Mouse (Mus musculus) limb, embryonic 14.5 days (tissue): ENCODE data around the gene Trip11. TPM values are rescaled to one million over a fixed set of nuclear protein-coding genes. Genes with fewer than 3 reads are reported as not detected.

Source experiments
- ATAC-seq: fragments of 200-750 bp; cut with Nextera tagmentation; 2 replicates; pipeline ENCODE4 v1.8.0; 2017; ENCODE audit warnings: low read depth, moderate number of reproducible peaks, moderate TSS enrichment; ENCODE audit not compliant: low FRiP score
- DNase-seq: peaks from one replicate; pipeline ENCODE4 v3.0.0-alpha.2; 2015; ENCODE audit warnings: low spot score
- H3K27ac ChIP-seq: fragments of 300-500 bp; sonication (generic); replicated peaks from 2 replicates; pipeline ENCODE4 v1.5.1; 2014; ENCODE audit warnings: low read depth, mild to moderate bottlenecking, low read length, moderate library complexity, mixed read lengths
- H3K27me3 ChIP-seq: fragments of 300-500 bp; sonication (generic); 2 replicates; pipeline ENCODE4 v1.6.1; 2014; ENCODE audit warnings: low read length, mixed read lengths; ENCODE audit not compliant: control insufficient read depth, insufficient read depth
- H3K36me3 ChIP-seq: fragments of 300-500 bp; sonication (generic); 2 replicates; pipeline ENCODE4 v1.6.1; 2014; ENCODE audit warnings: mild to moderate bottlenecking, low read length, moderate library complexity, mixed read lengths; ENCODE audit not compliant: control insufficient read depth, insufficient read depth
- H3K4me1 ChIP-seq: fragments of 300-500 bp; sonication (generic); 2 replicates; pipeline ENCODE4 v1.6.1; 2014; ENCODE audit warnings: antibody characterized with exemption, low read length, mixed read lengths; ENCODE audit not compliant: control insufficient read depth, insufficient read depth
- H3K4me2 ChIP-seq: fragments of 300-500 bp; sonication (generic); replicated peaks from 2 replicates; pipeline ENCODE4 v1.6.1; 2014; ENCODE audit warnings: low read depth, mild to moderate bottlenecking, low read length, moderate library complexity; ENCODE audit not compliant: severe bottlenecking
- H3K4me3 ChIP-seq: fragments of 300-500 bp; sonication (generic); replicated peaks from 2 replicates; pipeline ENCODE4 v1.5.1; 2014; ENCODE audit warnings: low read length
- H3K9ac ChIP-seq: fragments of 300-500 bp; sonication (generic); 2 replicates; pipeline ENCODE4 v1.6.1; 2014; ENCODE audit warnings: mild to moderate bottlenecking, low read depth, low read length, moderate library complexity; ENCODE audit not compliant: severe bottlenecking
- H3K9me3 ChIP-seq: fragments of 300-500 bp; sonication (generic); 2 replicates; pipeline ENCODE4 v1.6.1; 2016; ENCODE audit warnings: low read length; ENCODE audit not compliant: control insufficient read depth
- POLR2A ChIP-seq: fragments of 200-500 bp; IDR thresholded peaks from 2 replicates; pipeline ENCODE4 v1.8.0; 2012; ENCODE audit warnings: inconsistent platforms, mild to moderate bottlenecking, moderate library complexity, borderline replicate concordance; ENCODE audit not compliant: insufficient read depth, insufficient read length; ENCODE audit errors: extremely low read depth
- WGBS: fragments of 180-500 bp; shearing (Covaris S2); extraction: QIAGEN DNeasy Blood & Tissue Kit; methylation state at CpG from one replicate; pipeline ENCODE4 v1.1.7; 2014; 5-methylcytosine and 5-hydroxymethylcytosine counted together
- polyA plus RNA-seq, 2 experiments: library from polyadenylated mRNA; depleted of rRNA in 1 of 2; stranded (reverse) in 1 of 2; unstranded in 1 of 2; fragments of >200 nt; fragmentation: Nextera tagmentation in 1 of 2; extraction: Ambion mirVana in 1 of 2; gene quantifications; 2 replicates each; pipeline versions ENCODE4 v1.2.1 to v1.2.3; 2012 to 2014

Gene Trip11
- polyA plus RNA-seq, 2 experiments, result 10.5 to 24.4 TPM

DNA sequence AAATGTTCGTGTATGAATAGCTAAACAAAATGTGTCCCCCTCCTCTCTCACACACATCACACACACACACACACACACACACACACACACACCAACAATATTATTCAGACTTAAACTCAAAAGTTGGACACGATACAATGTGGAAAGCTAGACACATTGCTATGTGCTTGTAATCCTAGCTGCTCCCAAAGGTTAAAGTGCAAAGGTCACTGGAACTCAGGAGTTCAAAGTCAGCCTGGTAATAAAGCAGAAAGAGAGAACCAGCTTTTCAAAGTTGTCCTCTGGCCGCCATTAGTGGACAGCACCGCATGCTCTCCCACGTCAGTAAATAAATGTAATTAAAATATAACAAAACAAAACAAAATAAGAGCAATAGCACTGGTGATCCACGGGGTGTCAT is 97.3 kb downstream of the Trip11 start:
- no peak for ATAC-seq

DNA sequence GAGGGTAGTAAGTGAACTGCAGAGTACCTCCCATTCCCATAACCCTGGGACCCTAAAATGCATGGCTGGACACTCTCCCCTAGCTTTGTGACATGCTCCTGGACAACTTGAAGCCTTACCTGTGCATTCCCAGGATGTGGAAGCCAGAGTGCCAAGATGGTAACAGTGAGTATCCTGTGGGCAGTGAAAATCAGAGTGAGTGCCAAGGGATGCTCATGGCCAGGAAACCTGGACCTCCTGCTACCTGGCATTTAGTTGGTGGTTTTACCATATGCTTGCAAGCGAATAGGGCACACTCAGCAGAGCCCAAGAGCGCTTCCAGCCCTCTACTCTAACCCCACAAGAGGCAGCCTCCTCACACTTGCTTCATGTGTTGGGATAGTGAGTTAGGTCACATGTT is 98.6 kb downstream of the Trip11 start:
- H3K4me1 ChIP-seq, result peaks cover 23% of the 10 kb centered on the region
- TF ChIP-seq POLR2A, result no peak
- no peak overlapping the region for H3K4me2 ChIP-seq
- H3K4me3 ChIP-seq, result no peak overlapping the region
- DNase-seq, result no peak
- H3K27me3 ChIP-seq, result no peaks in the 10 kb centered on the region
- H3K36me3 ChIP-seq, result peaks cover 15% of the 10 kb centered on the region
- no peak overlapping the region for H3K27ac ChIP-seq
- no peak for ATAC-seq
- no peak overlapping the region for H3K9ac ChIP-seq
- WGBS, result 84% methylated on average over 2 of the region's 2 CpGs
- no peaks in the 10 kb centered on the region for H3K9me3 ChIP-seq

More for the DNA sequence above, 97.3 kb downstream of the Trip11 start:
- H3K36me3 ChIP-seq, result peaks cover 5% of the 10 kb centered on the region; the same call in 1 of the 2 replicates
- DNase-seq, result no peak
- no peak for TF ChIP-seq POLR2A
- H3K4me3 ChIP-seq, result no peak overlapping the region
- no peak overlapping the region for H3K27ac ChIP-seq
- H3K27me3 ChIP-seq, result no peaks in the 10 kb centered on the region
- 72% methylated on average over 6 of the region's 6 CpGs for WGBS
- peaks cover 26% of the 10 kb centered on the region for H3K4me1 ChIP-seq
- H3K9ac ChIP-seq, result no peak overlapping the region
- H3K4me2 ChIP-seq, result no peak overlapping the region
- H3K9me3 ChIP-seq, result no peaks in the 10 kb centered on the region

DNA sequence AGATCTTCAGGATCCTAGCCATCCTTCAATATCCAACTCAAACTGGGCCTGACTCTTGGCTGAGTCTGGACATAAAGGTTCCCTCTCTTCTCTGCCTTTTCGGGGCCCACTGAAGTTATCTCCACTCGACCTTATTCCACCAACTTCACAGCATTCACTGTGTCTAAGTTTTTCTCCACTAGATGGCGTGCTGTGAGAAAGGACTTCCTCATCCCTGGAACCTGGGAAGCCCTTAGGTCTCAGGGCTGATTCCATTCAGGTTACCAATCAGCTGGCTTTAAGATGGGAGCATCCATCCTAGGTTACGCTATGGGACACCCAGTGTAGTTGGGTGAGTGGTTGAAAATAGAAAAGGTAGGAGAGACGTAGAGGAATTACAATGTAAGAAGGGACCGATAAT is 101.9 kb downstream of the Trip11 start:
- Histone ChIP-seq H3K4me1 (peaks cover 5% of the 10 kb centered on the region; the same call in 1 of the 2 replicates), H3K9ac (no peak overlapping the region), H3K27me3 (no peaks in the 10 kb centered on the region), H3K4me2 (no peak overlapping the region), H3K36me3 (peaks cover 15% of the 10 kb centered on the region), H3K27ac (no peak overlapping the region), H3K4me3 (no peak overlapping the region), H3K9me3 (no peaks in the 10 kb centered on the region)
- no peak for TF ChIP-seq POLR2A
- 68% methylated on average over 6 of the region's 6 CpGs for WGBS
- no peak for ATAC-seq
- DNase-seq, result no peak

DNA sequence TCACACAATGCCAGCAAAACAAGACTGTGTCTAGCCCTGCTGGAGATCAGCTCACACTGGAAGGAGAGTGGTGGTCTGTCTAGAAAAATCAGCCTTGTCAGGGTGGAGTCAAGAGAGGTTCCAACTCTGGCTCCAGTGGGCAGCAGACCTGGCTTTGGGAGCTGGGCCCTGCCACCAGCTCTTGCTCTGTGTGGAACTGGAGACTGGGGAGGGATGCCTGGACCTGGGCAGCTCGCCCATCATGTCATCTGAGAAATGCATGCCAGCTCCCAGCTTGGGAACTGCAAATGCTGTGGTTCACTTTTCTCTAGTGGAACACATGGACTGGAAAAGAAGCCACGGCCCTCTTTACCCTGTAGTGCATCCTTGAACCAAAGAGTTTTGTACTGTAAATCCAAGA is 102.6 kb downstream of the Trip11 start:
- no peak for TF ChIP-seq POLR2A
- ATAC-seq, result no peak
- H3K9ac ChIP-seq, result no peak overlapping the region
- DNase-seq, result no peak
- peaks cover 15% of the 10 kb centered on the region for H3K36me3 ChIP-seq
- H3K27me3 ChIP-seq, result no peaks in the 10 kb centered on the region
- no peak overlapping the region for H3K27ac ChIP-seq
- WGBS, result 70% methylated on average over 2 of the region's 2 CpGs
- H3K4me2 ChIP-seq, result no peak overlapping the region
- H3K9me3 ChIP-seq, result no peaks in the 10 kb centered on the region
- H3K4me3 ChIP-seq, result no peak overlapping the region
- no peaks in the 10 kb centered on the region for H3K4me1 ChIP-seq

DNA sequence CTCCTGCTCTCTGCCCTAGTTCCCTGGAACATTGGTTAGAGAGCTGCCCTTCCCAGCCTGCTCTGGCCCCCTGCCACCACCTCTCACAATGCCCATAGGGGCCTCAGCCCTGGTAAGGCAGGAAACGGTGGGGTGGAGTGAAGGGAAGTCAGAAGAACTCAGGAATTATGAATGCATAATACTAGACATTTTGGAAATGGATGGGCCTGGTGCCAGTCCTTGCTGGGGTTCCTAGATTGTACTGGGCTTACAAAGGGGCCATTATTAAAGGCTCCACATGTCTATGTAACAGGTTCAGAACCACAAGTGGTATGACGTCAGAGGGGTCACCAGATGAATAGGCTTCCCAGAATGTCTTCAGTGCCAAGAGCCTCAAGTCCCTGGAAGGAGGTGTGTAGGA is 105.7 kb downstream of the Trip11 start:
- Histone ChIP-seq H3K36me3 (peaks cover 15% of the 10 kb centered on the region), H3K9ac (no peak overlapping the region), H3K27me3 (no peaks in the 10 kb centered on the region), H3K9me3 (no peaks in the 10 kb centered on the region), H3K4me2 (no peak overlapping the region), H3K27ac (no peak overlapping the region), H3K4me1 (no peaks in the 10 kb centered on the region), H3K4me3 (no peak overlapping the region)
- TF ChIP-seq POLR2A, result no peak
- ATAC-seq, result peak; percentile 26; the same call in 1 of the 2 replicates
- peak; percentile 29 for DNase-seq
- 52% methylated on average over 2 of the region's 2 CpGs for WGBS

DNA sequence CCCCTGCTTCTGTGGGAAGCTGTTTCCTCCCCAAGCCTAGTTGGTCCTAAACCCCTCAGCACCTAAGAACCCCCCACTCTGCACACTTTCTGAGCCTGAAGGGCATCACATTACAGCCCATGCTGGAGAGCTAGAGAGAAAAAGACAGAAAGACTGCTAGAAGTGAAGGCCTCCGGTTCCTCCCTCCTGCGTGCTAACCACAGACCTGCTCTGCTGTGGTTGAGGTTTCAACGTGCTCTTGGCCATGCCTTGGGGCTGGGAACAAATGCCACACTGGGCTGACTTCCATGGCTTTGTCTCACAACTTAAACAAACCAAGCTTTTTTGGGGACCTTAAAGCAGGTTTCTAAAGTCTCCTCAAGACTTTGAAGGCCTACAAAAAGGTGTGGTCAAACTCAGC is 110.6 kb downstream of the Trip11 start:
- H3K4me1 ChIP-seq, result 0 out of 2 replicates have a peak, but pooled peaks cover 7% of the 10 kb centered on the region
- H3K27me3 ChIP-seq, result no peaks in the 10 kb centered on the region
- no peak overlapping the region for H3K9ac ChIP-seq
- DNase-seq, result no peak
- H3K4me3 ChIP-seq, result no peak overlapping the region
- peaks cover 8% of the 10 kb centered on the region; the same call in 1 of the 2 replicates for H3K36me3 ChIP-seq
- no peaks in the 10 kb centered on the region for H3K9me3 ChIP-seq
- no peak for ATAC-seq
- TF ChIP-seq POLR2A, result no peak
- WGBS, result 76% methylated on average over 3 of the region's 3 CpGs
- H3K27ac ChIP-seq, result no peak overlapping the region
- no peak overlapping the region for H3K4me2 ChIP-seq
